Mouse (Mus musculus) limb, embryonic 10.5 days (tissue): ENCODE measurements at regions not wholly inside any gene's neighbourhood (a gene's known extent, or its start where the extent isn't known, plus 50 kb on each side); places are given as distances from the start of the nearest gene placed in this dataset.

Source experiments
- DNase-seq: peaks from one replicate; pipeline ENCODE4 v3.0.0-alpha.2; 2017; ENCODE audit warnings: low spot score
- H3K27ac ChIP-seq: fragments of 300-500 bp; sonication (generic); 2 replicates; pipeline ENCODE4 v1.5.1; 2016; ENCODE audit warnings: mild to moderate bottlenecking
- H3K27me3 ChIP-seq: fragments of 300-500 bp; sonication (generic); 2 replicates; pipeline ENCODE4 v1.6.1; 2016; ENCODE audit warnings: low read depth, mild to moderate bottlenecking; ENCODE audit not compliant: poor library complexity, severe bottlenecking
- H3K36me3 ChIP-seq: fragments of 300-500 bp; sonication (generic); 2 replicates; pipeline ENCODE4 v1.6.1; 2016; ENCODE audit warnings: mild to moderate bottlenecking, moderate library complexity
- H3K4me1 ChIP-seq: fragments of 300-500 bp; sonication (generic); 2 replicates; pipeline ENCODE4 v1.6.1; 2016
- H3K4me3 ChIP-seq: fragments of 300-500 bp; sonication (generic); 2 replicates; pipeline ENCODE4 v1.5.1; 2016; ENCODE audit warnings: mild to moderate bottlenecking, moderate library complexity
- H3K9me3 ChIP-seq: fragments of 300-500 bp; sonication (generic); replicated peaks from 2 replicates; pipeline ENCODE4 v1.6.1; 2016; ENCODE audit warnings: mild to moderate bottlenecking
- WGBS: fragments of 180-500 bp; shearing (Covaris S2); methylation state at CpG from one replicate; pipeline ENCODE4 v1.1.7; 2016; 5-methylcytosine and 5-hydroxymethylcytosine counted together

GRCm38 (mm10) chr8:34696365-34696764 lies 584.8 kb upstream of the Gm10131 start:
- H3K36me3 ChIP-seq, result no peaks in the 10 kb centered on the region
- no peaks in the 10 kb centered on the region for H3K27me3 ChIP-seq
- H3K9me3 ChIP-seq, result no peaks in the 10 kb centered on the region
- no peak overlapping the region for H3K27ac ChIP-seq
- H3K4me1 ChIP-seq, result no peaks in the 10 kb centered on the region
- no peak overlapping the region for H3K4me3 ChIP-seq
- 91% methylated on average over 12 of the region's 12 CpGs for WGBS
- DNase-seq, result no peak

GRCm38 (mm10) chr8:34692606-34693005 lies 581.1 kb upstream of the Gm10131 start:
- Histone ChIP-seq H3K27ac (no peak overlapping the region), H3K36me3 (no peaks in the 10 kb centered on the region), H3K27me3 (peaks cover 23% of the 10 kb centered on the region), H3K9me3 (no peaks in the 10 kb centered on the region), H3K4me1 (peaks cover 16% of the 10 kb centered on the region), H3K4me3 (no peak overlapping the region)
- WGBS, result 55% methylated on average over 13 of the region's 13 CpGs
- DNase-seq, result no peak

- no peaks in the 10 kb centered on the region for H3K36me3 ChIP-seq
- 87% methylated on average over 6 of the region's 6 CpGs for WGBS
Measured at GRCm38 (mm10) chr8:34691776-34692175, 580.2 kb upstream of the Gm10131 start.

GRCm38 (mm10) chr8:34689825-34690493 lies 578.4 kb upstream of the Gm10131 start:
- H3K27ac ChIP-seq, result no peak overlapping the region
- 14% methylated on average over 9 of the region's 9 CpGs for WGBS
- peaks cover 16% of the 10 kb centered on the region for H3K4me1 ChIP-seq
- no peaks in the 10 kb centered on the region for H3K36me3 ChIP-seq
- H3K27me3 ChIP-seq, result peaks cover 26% of the 10 kb centered on the region
- no peak for DNase-seq
- peak overlapping the region; percentile 36 for H3K4me3 ChIP-seq
- no peaks in the 10 kb centered on the region for H3K9me3 ChIP-seq

More at GRCm38 (mm10) chr8:34691776-34692175, 580.2 kb upstream of the Gm10131 start:
- no peaks in the 10 kb centered on the region for H3K9me3 ChIP-seq
- no peak overlapping the region for H3K4me3 ChIP-seq
- peaks cover 16% of the 10 kb centered on the region for H3K4me1 ChIP-seq
- DNase-seq, result no peak
- H3K27me3 ChIP-seq, result peaks cover 23% of the 10 kb centered on the region
- no peak overlapping the region for H3K27ac ChIP-seq

- WGBS, result 13% methylated on average over 33 of the region's 33 CpGs
- H3K4me3 ChIP-seq, result peak overlapping the region; percentile 36
- no peak overlapping the region for H3K27ac ChIP-seq
- no peaks in the 10 kb centered on the region for H3K36me3 ChIP-seq
- peaks cover 16% of the 10 kb centered on the region for H3K4me1 ChIP-seq
- peak; percentile 37 for DNase-seq
- peaks cover 26% of the 10 kb centered on the region for H3K27me3 ChIP-seq
- no peaks in the 10 kb centered on the region for H3K9me3 ChIP-seq
Measured at GRCm38 (mm10) chr8:34689049-34689824, 577.7 kb upstream of the Gm10131 start.

GRCm38 (mm10) chr8:34688396-34689048 lies 577.0 kb upstream of the Gm10131 start:
- no peak overlapping the region for H3K4me3 ChIP-seq
- peaks cover 16% of the 10 kb centered on the region for H3K4me1 ChIP-seq
- DNase-seq, result no peak
- H3K36me3 ChIP-seq, result no peaks in the 10 kb centered on the region
- no peaks in the 10 kb centered on the region for H3K9me3 ChIP-seq
- 73% methylated on average over 20 of the region's 20 CpGs for WGBS
- no peak overlapping the region for H3K27ac ChIP-seq
- H3K27me3 ChIP-seq, result peaks cover 26% of the 10 kb centered on the region

GRCm38 (mm10) chr8:34686371-34686770 lies 574.8 kb upstream of the Gm10131 start:
- no peak overlapping the region for H3K27ac ChIP-seq
- peaks cover 26% of the 10 kb centered on the region for H3K27me3 ChIP-seq
- no peaks in the 10 kb centered on the region for H3K9me3 ChIP-seq
- H3K4me3 ChIP-seq, result no peak overlapping the region
- H3K36me3 ChIP-seq, result no peaks in the 10 kb centered on the region
- peaks cover 16% of the 10 kb centered on the region for H3K4me1 ChIP-seq
- 87% methylated on average over 10 of the region's 10 CpGs for WGBS
- DNase-seq, result no peak

- H3K36me3 ChIP-seq, result no peaks in the 10 kb centered on the region
- H3K27ac ChIP-seq, result no peak overlapping the region
- no peak for DNase-seq
- H3K27me3 ChIP-seq, result peaks cover 11% of the 10 kb centered on the region
- H3K4me3 ChIP-seq, result no peak overlapping the region
- H3K9me3 ChIP-seq, result no peaks in the 10 kb centered on the region
- 78% methylated on average over 7 of the region's 7 CpGs for WGBS
- H3K4me1 ChIP-seq, result peaks cover 18% of the 10 kb centered on the region
Measured at GRCm38 (mm10) chr8:34684683-34685082, 573.1 kb upstream of the Gm10131 start.

GRCm38 (mm10) chr8:34683173-34683572 lies 571.6 kb upstream of the Gm10131 start:
- Histone ChIP-seq H3K36me3 (no peaks in the 10 kb centered on the region), H3K27ac (no peak overlapping the region), H3K4me1 (peaks cover 6% of the 10 kb centered on the region), H3K4me3 (no peak overlapping the region), H3K9me3 (no peaks in the 10 kb centered on the region), H3K27me3 (0 out of 2 replicates have a peak, but pooled peaks cover 3% of the 10 kb centered on the region)
- no peak for DNase-seq
- WGBS, result 88% methylated on average over 5 of the region's 5 CpGs

GRCm38 (mm10) chr8:34682221-34682620 lies 570.7 kb upstream of the Gm10131 start:
- 93% methylated on average over 8 of the region's 8 CpGs for WGBS
- no peak overlapping the region for H3K27ac ChIP-seq
- H3K4me1 ChIP-seq, result peaks cover 6% of the 10 kb centered on the region
- no peak for DNase-seq
- no peak overlapping the region for H3K4me3 ChIP-seq
- H3K36me3 ChIP-seq, result no peaks in the 10 kb centered on the region
- H3K9me3 ChIP-seq, result no peaks in the 10 kb centered on the region
- H3K27me3 ChIP-seq, result 0 out of 2 replicates have a peak, but pooled peaks cover 3% of the 10 kb centered on the region

GRCm38 (mm10) chr8:34679565-34680291 lies 568.2 kb upstream of the Gm10131 start:
- Histone ChIP-seq H3K4me1 (peaks cover 16% of the 10 kb centered on the region), H3K36me3 (no peaks in the 10 kb centered on the region), H3K4me3 (no peak overlapping the region), H3K27me3 (no peaks in the 10 kb centered on the region), H3K27ac (peak overlapping the region; percentile 37; the same call in 1 of the 2 replicates), H3K9me3 (no peaks in the 10 kb centered on the region)
- peak; percentile 38 for DNase-seq
- 40% methylated on average over 14 of the region's 14 CpGs for WGBS

- no peaks in the 10 kb centered on the region for H3K36me3 ChIP-seq
- no peak overlapping the region for H3K27ac ChIP-seq
- no peak for DNase-seq
- peaks cover 16% of the 10 kb centered on the region for H3K4me1 ChIP-seq
- no peaks in the 10 kb centered on the region for H3K9me3 ChIP-seq
- H3K4me3 ChIP-seq, result no peak overlapping the region
- WGBS, result 95% methylated on average over 8 of the region's 8 CpGs
- no peaks in the 10 kb centered on the region for H3K27me3 ChIP-seq
Measured at GRCm38 (mm10) chr8:34678879-34679278, 567.3 kb upstream of the Gm10131 start.
